Mouse (Mus musculus): ENCODE data around the gene Asz1. TPM values are rescaled to one million over a fixed set of nuclear protein-coding genes. Genes with fewer than 3 reads are reported as not detected.

Gene Asz1
- polyA plus RNA-seq (2015; fragmentation: Nextera tagmentation; extraction: Ambion mirVana): 0.45 TPM in 1 of 2 replicates, not detected in the other

- no peak within 1 kb of the TSS for H3K27ac ChIP-seq (ENCODE audit: low read length)
- H3K4me1 ChIP-seq (ENCODE audit: control insufficient read depth, insufficient read depth, low read length): no peaks in the 10 kb centered on the region
- H3K4me3 ChIP-seq (ENCODE audit: low read length): no peak within 1 kb of the TSS
- H3K4me2 ChIP-seq (ENCODE audit: low read depth, low read length): no peak within 1 kb of the TSS
- WGBS: 88% methylated on average over 22 of the region's 22 CpGs
- ATAC-seq (replicated peaks; ENCODE audit: extremely low read depth, insufficient read depth, low FRiP score): no peak
- H3K9me3 ChIP-seq (replicated peaks; ENCODE audit: control insufficient read depth, low read length): no peaks in the 10 kb centered on the region
- H3K9ac ChIP-seq (ENCODE audit: low read length): no peak within 1 kb of the TSS
- H3K36me3 ChIP-seq (ENCODE audit: control insufficient read depth, insufficient read depth): no peaks in the 10 kb centered on the region
- H3K27me3 ChIP-seq (ENCODE audit: control insufficient read depth, insufficient read depth, low read length): no peaks in the 10 kb centered on the region
Measured at GRCm38 (mm10) chr6:18108934-18109333, at the start of gene Asz1. TSS of gene Asz1 (minus strand) at chr6:18109061.

GRCm38 (mm10) chr6:18153031-18153430, 44.2 kb upstream of the Asz1 start:
- Histone ChIP-seq H3K4me3 (ENCODE audit: low read length) (no peak overlapping the region), H3K36me3 (ENCODE audit: control insufficient read depth, insufficient read depth) (no peaks in the 10 kb centered on the region), H3K9ac (ENCODE audit: low read length) (no peak overlapping the region), H3K4me2 (ENCODE audit: low read depth, low read length) (no peak overlapping the region), H3K27ac (ENCODE audit: low read length) (no peak overlapping the region), H3K27me3 (ENCODE audit: control insufficient read depth, insufficient read depth, low read length) (no peaks in the 10 kb centered on the region), H3K4me1 (ENCODE audit: control insufficient read depth, insufficient read depth, low read length) (no peaks in the 10 kb centered on the region), H3K9me3 (replicated peaks; ENCODE audit: control insufficient read depth, low read length) (no peaks in the 10 kb centered on the region)
- no peak for ATAC-seq (replicated peaks; ENCODE audit: extremely low read depth, insufficient read depth, low FRiP score)
- WGBS: 38% methylated on average over 4 of the region's 4 CpGs

GRCm38 (mm10) chr6:18135246-18135645, 26.4 kb upstream of the Asz1 start:
- no peaks in the 10 kb centered on the region for H3K4me1 ChIP-seq (ENCODE audit: control insufficient read depth, insufficient read depth, low read length)
- no peak overlapping the region for H3K4me2 ChIP-seq (ENCODE audit: low read depth, low read length)
- no peaks in the 10 kb centered on the region for H3K36me3 ChIP-seq (ENCODE audit: control insufficient read depth, insufficient read depth)
- 37% methylated on average over 1 of the region's 1 CpGs for WGBS
- H3K9me3 ChIP-seq (replicated peaks; ENCODE audit: control insufficient read depth, low read length): no peaks in the 10 kb centered on the region
- no peak overlapping the region for H3K9ac ChIP-seq (ENCODE audit: low read length)
- no peak overlapping the region for H3K27ac ChIP-seq (ENCODE audit: low read length)
- ATAC-seq (replicated peaks; ENCODE audit: extremely low read depth, insufficient read depth, low FRiP score): no peak
- no peaks in the 10 kb centered on the region for H3K27me3 ChIP-seq (ENCODE audit: control insufficient read depth, insufficient read depth, low read length)
- no peak overlapping the region for H3K4me3 ChIP-seq (ENCODE audit: low read length)

- 64% methylated on average over 4 of the region's 4 CpGs for WGBS
- no peaks in the 10 kb centered on the region for H3K9me3 ChIP-seq (replicated peaks; ENCODE audit: control insufficient read depth, low read length)
- H3K9ac ChIP-seq (ENCODE audit: low read length): no peak overlapping the region
- H3K4me3 ChIP-seq (ENCODE audit: low read length): no peak overlapping the region
- no peaks in the 10 kb centered on the region for H3K36me3 ChIP-seq (ENCODE audit: control insufficient read depth, insufficient read depth)
- H3K27me3 ChIP-seq (ENCODE audit: control insufficient read depth, insufficient read depth, low read length): no peaks in the 10 kb centered on the region
- ATAC-seq (replicated peaks; ENCODE audit: extremely low read depth, insufficient read depth, low FRiP score): no peak
- no peak overlapping the region for H3K4me2 ChIP-seq (ENCODE audit: low read depth, low read length)
- H3K4me1 ChIP-seq (ENCODE audit: control insufficient read depth, insufficient read depth, low read length): no peaks in the 10 kb centered on the region
- no peak overlapping the region for H3K27ac ChIP-seq (ENCODE audit: low read length)
Measured at GRCm38 (mm10) chr6:18128059-18128458, 19.2 kb upstream of the Asz1 start.

DNA sequence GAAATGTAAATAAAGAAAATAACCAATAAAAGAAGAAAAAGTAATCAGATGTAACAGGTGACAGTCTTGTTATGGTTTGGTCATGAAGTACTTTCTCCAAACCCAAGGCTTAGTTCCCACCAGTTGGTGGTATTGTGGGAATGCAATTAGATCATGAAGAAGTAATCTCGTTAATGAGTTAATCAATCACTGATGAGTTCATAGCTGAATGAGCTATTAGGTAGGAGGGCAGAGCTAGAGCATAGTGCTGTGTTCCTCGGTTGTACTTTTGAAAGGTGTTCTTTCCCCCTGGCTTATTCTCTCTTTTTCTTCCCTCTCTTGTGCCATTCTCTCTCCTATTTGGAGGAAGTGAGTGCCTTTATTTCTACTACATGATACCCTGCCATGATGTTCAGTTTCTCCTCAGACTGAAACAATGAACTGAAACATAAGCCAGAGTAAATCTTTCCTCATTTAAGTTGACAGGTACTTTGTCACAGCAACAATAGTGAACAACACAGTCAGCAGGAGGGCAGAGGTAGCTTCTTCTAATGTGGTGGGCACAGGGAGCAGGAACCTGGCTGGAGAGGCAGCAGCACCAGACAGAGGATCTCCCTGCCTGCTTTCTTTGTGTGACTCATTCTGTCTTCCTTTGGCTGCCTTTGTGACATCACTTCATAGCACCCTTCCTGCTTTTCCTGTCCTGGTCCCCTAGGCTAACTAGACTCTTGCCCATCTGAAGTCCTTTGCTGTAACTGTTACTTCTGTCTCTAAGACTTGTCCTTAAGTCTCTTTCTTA, 18.5 kb upstream of the Asz1 start:
- Histone ChIP-seq H3K27ac (ENCODE audit: low read length) (no peak overlapping the region), H3K9ac (ENCODE audit: low read length) (no peak overlapping the region), H3K27me3 (ENCODE audit: control insufficient read depth, insufficient read depth, low read length) (no peaks in the 10 kb centered on the region), H3K4me1 (ENCODE audit: control insufficient read depth, insufficient read depth, low read length) (no peaks in the 10 kb centered on the region), H3K4me3 (ENCODE audit: low read length) (no peak overlapping the region), H3K9me3 (replicated peaks; ENCODE audit: control insufficient read depth, low read length) (no peaks in the 10 kb centered on the region), H3K36me3 (ENCODE audit: control insufficient read depth, insufficient read depth) (no peaks in the 10 kb centered on the region), H3K4me2 (ENCODE audit: low read depth, low read length) (no peak overlapping the region)
- ATAC-seq (replicated peaks; ENCODE audit: extremely low read depth, insufficient read depth, low FRiP score): no peak
- WGBS: 68% methylated on average over 2 of the region's 2 CpGs

DNA sequence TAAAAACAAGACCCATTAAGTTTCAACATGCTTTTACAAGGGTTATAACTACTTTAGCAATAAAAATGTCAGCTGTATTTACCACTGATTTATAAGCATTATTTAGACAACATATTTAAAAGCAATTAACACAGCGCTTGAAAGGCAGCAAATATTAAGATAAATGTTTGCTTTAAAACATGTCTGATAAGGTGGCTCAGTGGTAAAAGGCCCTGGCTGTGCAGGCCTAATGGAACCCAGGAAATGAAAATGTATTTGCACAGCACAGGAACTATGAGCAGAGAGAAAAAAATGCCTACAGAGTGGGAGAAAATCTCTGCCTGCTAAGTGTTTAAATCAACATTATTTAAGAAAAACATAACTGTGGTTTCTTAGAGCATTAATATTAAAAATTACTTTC, 12.0 kb downstream of the Asz1 start:
- ATAC-seq (replicated peaks; ENCODE audit: extremely low read depth, insufficient read depth, low FRiP score): no peak
- H3K36me3 ChIP-seq (ENCODE audit: control insufficient read depth, insufficient read depth): no peaks in the 10 kb centered on the region
- no peaks in the 10 kb centered on the region for H3K4me1 ChIP-seq (ENCODE audit: control insufficient read depth, insufficient read depth, low read length)
- no peak overlapping the region for H3K9ac ChIP-seq (ENCODE audit: low read length)
- no peak overlapping the region for H3K4me3 ChIP-seq (ENCODE audit: low read length)
- H3K9me3 ChIP-seq (replicated peaks; ENCODE audit: control insufficient read depth, low read length): no peaks in the 10 kb centered on the region
- 61% methylated on average over 1 of the region's 1 CpGs for WGBS
- no peak overlapping the region for H3K4me2 ChIP-seq (ENCODE audit: low read depth, low read length)
- H3K27me3 ChIP-seq (ENCODE audit: control insufficient read depth, insufficient read depth, low read length): no peaks in the 10 kb centered on the region
- H3K27ac ChIP-seq (ENCODE audit: low read length): no peak overlapping the region

- Histone ChIP-seq H3K4me3 (ENCODE audit: low read length) (no peak overlapping the region), H3K9ac (ENCODE audit: low read length) (no peak overlapping the region), H3K27ac (ENCODE audit: low read length) (no peak overlapping the region), H3K27me3 (ENCODE audit: control insufficient read depth, insufficient read depth, low read length) (no peaks in the 10 kb centered on the region), H3K36me3 (ENCODE audit: control insufficient read depth, insufficient read depth) (no peaks in the 10 kb centered on the region), H3K9me3 (replicated peaks; ENCODE audit: control insufficient read depth, low read length) (no peaks in the 10 kb centered on the region), H3K4me2 (ENCODE audit: low read depth, low read length) (no peak overlapping the region), H3K4me1 (ENCODE audit: control insufficient read depth, insufficient read depth, low read length) (no peaks in the 10 kb centered on the region)
- WGBS: 83% methylated on average over 5 of the region's 5 CpGs
- ATAC-seq (replicated peaks; ENCODE audit: extremely low read depth, insufficient read depth, low FRiP score): no peak
Measured at GRCm38 (mm10) chr6:18089098-18089497, 19.8 kb downstream of the Asz1 start.

DNA sequence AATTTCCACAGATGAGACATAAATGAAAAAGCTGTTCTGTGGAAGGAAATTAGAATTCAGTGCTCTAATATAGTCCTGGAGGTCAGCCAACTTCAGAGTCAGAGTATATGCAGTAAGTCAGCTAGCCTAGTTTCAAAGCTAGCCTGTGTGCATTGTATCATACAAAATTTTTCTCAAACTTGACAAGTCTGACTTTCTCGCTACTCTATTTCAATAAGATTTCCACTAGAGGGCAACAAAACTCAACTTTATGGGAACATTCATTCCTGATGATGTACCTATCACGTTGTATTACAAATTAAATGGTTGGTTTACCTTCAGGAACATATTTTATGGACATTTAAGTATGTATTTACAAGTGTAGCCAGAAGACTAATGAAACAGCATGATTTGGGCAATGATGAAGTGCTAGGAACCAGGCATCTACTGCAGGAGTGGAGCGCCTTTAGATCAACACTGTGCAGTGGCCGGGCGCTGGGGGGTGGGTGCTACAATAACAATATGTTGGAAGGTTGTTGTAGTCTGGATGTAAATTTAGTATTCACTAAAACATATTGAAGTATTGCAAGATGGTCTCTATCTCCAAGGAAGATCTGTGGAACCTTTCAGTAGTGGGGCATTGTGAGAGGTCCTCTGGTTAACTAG, 21.6 kb downstream of the Asz1 start:
- H3K27ac ChIP-seq (ENCODE audit: low read length): no peak overlapping the region
- H3K4me3 ChIP-seq (ENCODE audit: low read length): no peak overlapping the region
- H3K9me3 ChIP-seq (replicated peaks; ENCODE audit: control insufficient read depth, low read length): no peaks in the 10 kb centered on the region
- WGBS: 57% methylated on average over 5 of the region's 5 CpGs
- no peak overlapping the region for H3K4me2 ChIP-seq (ENCODE audit: low read depth, low read length)
- no peaks in the 10 kb centered on the region for H3K27me3 ChIP-seq (ENCODE audit: control insufficient read depth, insufficient read depth, low read length)
- H3K9ac ChIP-seq (ENCODE audit: low read length): no peak overlapping the region
- no peak for ATAC-seq (replicated peaks; ENCODE audit: extremely low read depth, insufficient read depth, low FRiP score)
- no peaks in the 10 kb centered on the region for H3K4me1 ChIP-seq (ENCODE audit: control insufficient read depth, insufficient read depth, low read length)
- H3K36me3 ChIP-seq (ENCODE audit: control insufficient read depth, insufficient read depth): no peaks in the 10 kb centered on the region

DNA sequence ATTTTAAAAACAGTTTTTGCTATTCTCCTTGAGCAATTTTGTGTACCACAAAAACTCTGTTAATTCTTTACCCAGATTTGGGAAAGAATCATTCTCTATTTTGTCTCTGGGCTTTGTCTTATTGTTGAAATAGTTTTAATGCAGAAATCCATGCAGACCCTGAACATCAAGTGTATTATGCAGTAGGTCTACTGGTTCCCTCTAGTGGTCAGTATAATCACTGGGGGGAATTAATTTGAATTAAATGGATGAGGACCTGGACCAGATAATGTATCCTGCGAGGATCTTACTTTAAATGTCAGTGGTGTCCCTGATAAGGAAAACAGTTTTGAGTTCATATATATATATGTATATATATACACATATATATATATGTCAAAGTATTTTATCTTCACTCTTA, 30.2 kb downstream of the Asz1 start:
- Histone ChIP-seq H3K4me3 (ENCODE audit: low read length) (no peak overlapping the region), H3K9ac (ENCODE audit: low read length) (no peak overlapping the region), H3K36me3 (ENCODE audit: control insufficient read depth, insufficient read depth) (no peaks in the 10 kb centered on the region), H3K27ac (ENCODE audit: low read length) (no peak overlapping the region), H3K9me3 (replicated peaks; ENCODE audit: control insufficient read depth, low read length) (no peaks in the 10 kb centered on the region), H3K4me2 (ENCODE audit: low read depth, low read length) (no peak overlapping the region), H3K4me1 (ENCODE audit: control insufficient read depth, insufficient read depth, low read length) (no peaks in the 10 kb centered on the region), H3K27me3 (ENCODE audit: control insufficient read depth, insufficient read depth, low read length) (no peaks in the 10 kb centered on the region)
- WGBS: 21% methylated on average over 1 of the region's 1 CpGs
- ATAC-seq (replicated peaks; ENCODE audit: extremely low read depth, insufficient read depth, low FRiP score): no peak
